Mouse (Mus musculus) G1E (cell line): Measurements from ENCODE around the gene Exoc1.

Source experiments
- CTCF ChIP-seq: IDR thresholded peaks from 2 replicates; pipeline ENCODE4 v1.5.1; 2012; ENCODE audit warnings: low read depth, low read length, inconsistent platforms, mixed read lengths
- GATA1 ChIP-seq: IDR thresholded peaks from 2 replicates; pipeline ENCODE4 v1.6.1; 2012; ENCODE audit warnings: borderline replicate concordance, low read length, inconsistent platforms, mixed read lengths

GRCm38 (mm10) chr5:76609702-76610370 lies 80.7 kb downstream of the Exoc1 start:
- TF ChIP-seq CTCF (no peak), GATA1 (no peak)
